Mouse (Mus musculus) heart, adult 2 months (tissue): Measurements from ENCODE around the gene Cyb561a3. TPM values are rescaled to one million over a fixed set of nuclear protein-coding genes. Genes with fewer than 3 reads are reported as not detected.

Source experiments
- DNase-seq, 2 experiments: peaks; one replicate each; pipeline ENCODE4 v3.0.0; 2021
- H3K27ac ChIP-seq: fragments of 200-600 bp; 2 replicates; pipeline ENCODE4 v1.8.1; 2022
- H3K27me3 ChIP-seq: fragments of 200-500 bp; 2 replicates; pipeline ENCODE4 v1.6.1; 2012; ENCODE audit warnings: mild to moderate bottlenecking, low read length, inconsistent platforms, mixed read lengths; ENCODE audit not compliant: control insufficient read depth, insufficient read depth
- H3K36me3 ChIP-seq: fragments of 200-500 bp; 2 replicates; pipeline ENCODE4 v1.6.1; 2012; ENCODE audit warnings: low read length, inconsistent platforms; ENCODE audit not compliant: control insufficient read depth, insufficient read depth
- H3K4me1 ChIP-seq: fragments of 200-500 bp; 2 replicates; pipeline ENCODE4 v1.6.1; 2011; ENCODE audit warnings: low read length; ENCODE audit not compliant: control insufficient read depth, insufficient read depth
- H3K4me3 ChIP-seq: fragments of 200-600 bp; 2 replicates; pipeline ENCODE4 v1.8.1; 2022
- H3K79me2 ChIP-seq: fragments of 200-500 bp; replicated peaks from 2 replicates; pipeline ENCODE4 v1.6.1; 2012; ENCODE audit warnings: mild to moderate bottlenecking, inconsistent platforms, low read length, moderate library complexity, mixed read lengths; ENCODE audit not compliant: control insufficient read depth, insufficient read depth
- H3K9ac ChIP-seq: fragments of 200-500 bp; 2 replicates; pipeline ENCODE4 v1.6.1; 2012; ENCODE audit warnings: low read depth, mild to moderate bottlenecking, control low read depth, inconsistent platforms, low read length, mixed read lengths
- CTCF ChIP-seq: fragments of 200-600 bp; IDR thresholded peaks from 2 replicates; pipeline ENCODE4 v1.8.1; 2022; ENCODE audit warnings: antibody characterized with exemption, mild to moderate bottlenecking, moderate library complexity
- EP300 ChIP-seq: fragments of 200-500 bp; IDR thresholded peaks from 2 replicates; pipeline ENCODE4 v1.6.1; 2011; ENCODE audit warnings: low read depth, low read length, control low read depth; ENCODE audit not compliant: insufficient read depth
- POLR2A ChIP-seq: fragments of 200-500 bp; IDR thresholded peaks from 2 replicates; pipeline ENCODE4 v1.6.1; 2011; ENCODE audit warnings: mild to moderate bottlenecking, low read depth, low read length, control low read depth; ENCODE audit not compliant: insufficient read depth
- WGBS: fragments of 180-500 bp; shearing (Covaris S2); methylation state at CpG from one replicate; pipeline ENCODE4 v1.1.7; 2018; 5-methylcytosine and 5-hydroxymethylcytosine counted together
- intact Hi-C: fragments of 180-260 bp; cut with DNase I; formaldehyde crosslinking; loops from one replicate; pipeline ENCODE4 v1.15.1; 2025
- polyA plus RNA-seq: library from polyadenylated mRNA; depleted of rRNA; stranded (reverse); fragments of >200 nt; gene quantifications from 2 replicates; pipeline ENCODE4 v1.2.3, GENCODE M21; 2012
- total RNA-seq, 2 experiments: library from RNA; stranded (reverse); gene quantifications; 2 replicates each; pipeline ENCODE4 v1.2.3; 2021

Cyb561a3 gene
- total and polyA plus RNA-seq, 3 experiments = 11.3 to 24.3 (median 11.3) TPM

DNA sequence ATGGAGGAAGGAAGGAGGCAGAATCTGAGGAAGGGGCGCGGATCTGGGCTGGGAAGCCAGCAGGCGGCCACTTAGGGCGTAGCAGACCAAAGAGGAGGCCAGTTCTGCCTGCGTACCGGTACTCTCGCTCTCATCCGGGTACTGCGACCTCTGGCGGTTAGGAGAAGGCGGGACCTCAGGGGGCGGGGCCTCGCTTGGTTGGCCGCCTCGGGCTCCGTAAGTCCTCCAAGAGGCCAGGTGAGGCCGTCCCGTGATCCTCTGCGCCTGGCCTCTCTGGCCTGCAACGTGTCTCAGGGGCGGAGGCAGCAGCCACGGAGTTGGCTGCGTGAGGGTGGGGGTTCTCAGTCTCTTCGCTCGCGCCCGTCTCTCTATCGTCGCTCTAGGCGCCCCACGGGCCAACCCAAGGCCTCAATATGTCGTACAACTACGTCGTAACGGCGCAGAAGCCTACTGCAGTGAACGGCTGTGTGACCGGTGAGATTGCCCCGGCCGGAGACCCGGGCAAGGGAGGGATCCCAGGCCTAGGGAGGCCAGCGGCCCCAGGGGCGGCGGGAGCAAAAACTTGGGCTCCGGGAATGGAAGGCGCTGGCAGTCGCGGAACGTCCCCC, 28.4 kb downstream of the Cyb561a3 start, which contains the start of the genes Ddb1 and Tkfc:
Gene Ddb1, plus strand, starts transcription at position 35 of the 608 bp plus-strand sequence.
Gene Tkfc, minus strand, starts transcription at position 362 of the 608 bp plus-strand sequence.
- H3K9ac ChIP-seq = peak within 1 kb of the TSS; percentile 88
- H3K36me3 ChIP-seq = peaks cover 25% of the 10 kb centered on the region
- peak; percentile 99 for DNase-seq
- peak within 1 kb of the TSS; percentile 97 for H3K27ac ChIP-seq
- no peaks in the 10 kb centered on the region for H3K27me3 ChIP-seq
- H3K79me2 ChIP-seq = peaks cover 3% of the 10 kb centered on the region; the same call in 1 of the 2 replicates
- peak; percentile 97 for TF ChIP-seq POLR2A
- 0 out of 2 replicates have a peak, but pooled peaks have one; percentile 12 for TF ChIP-seq EP300
- peak; percentile 80 for TF ChIP-seq CTCF
- H3K4me1 ChIP-seq = peaks cover 7% of the 10 kb centered on the region
- under 1% methylated on average over 49 of the region's 49 CpGs for WGBS
- H3K4me3 ChIP-seq = peak within 1 kb of the TSS; percentile 76
- intact Hi-C loops = loop anchor here (1.0 kb wide), 2 partner anchors 28 to 50 kb away; partner anchors contain the start of genes Cyb561a3 and Tmem138

DNA sequence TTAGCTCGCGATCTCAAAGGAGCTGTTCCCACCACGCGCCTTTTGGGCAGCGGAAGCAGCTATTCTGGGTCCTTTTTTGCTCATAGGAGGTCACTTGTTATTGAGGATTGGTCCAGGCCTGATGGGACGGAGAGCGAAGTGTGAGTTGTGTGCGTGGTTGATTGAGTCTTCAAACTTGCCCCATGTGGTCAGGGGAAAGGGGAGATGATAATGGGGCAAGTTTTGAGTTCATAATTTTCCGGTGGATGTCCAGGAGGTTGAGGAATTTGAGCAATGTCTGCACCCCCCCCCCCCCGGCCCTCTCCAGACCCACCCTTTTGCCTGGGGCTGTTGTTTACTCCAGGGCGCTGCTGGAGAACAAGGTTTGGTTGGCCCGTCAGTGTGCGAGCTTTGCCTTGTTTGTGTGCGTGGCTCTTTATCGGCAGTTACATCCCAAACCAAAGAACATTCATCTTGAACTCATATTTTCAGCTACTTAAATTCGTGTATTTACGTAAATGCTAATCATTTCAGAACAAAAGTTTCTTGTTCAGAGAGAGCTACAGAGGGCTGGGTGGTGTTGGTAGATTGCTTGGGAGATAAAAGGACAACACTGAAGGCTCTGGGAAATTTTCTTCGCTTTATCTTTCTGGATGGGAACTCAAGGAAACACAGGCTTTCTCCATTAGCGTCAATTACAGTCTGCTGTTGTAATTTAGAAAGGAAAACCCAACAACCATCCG, 29.1 kb downstream of the Cyb561a3 start:
- Histone ChIP-seq H3K27ac (peak overlapping the region; percentile 97), H3K79me2 (peaks cover 3% of the 10 kb centered on the region; the same call in 1 of the 2 replicates), H3K4me1 (peaks cover 7% of the 10 kb centered on the region), H3K9ac (peak overlapping the region; percentile 88), H3K4me3 (peak overlapping the region; percentile 76), H3K36me3 (peaks cover 28% of the 10 kb centered on the region), H3K27me3 (no peaks in the 10 kb centered on the region)
- TF ChIP-seq POLR2A (no peak), CTCF (no peak), EP300 (no peak)
- DNase-seq = peak in 1 of 2 experiments; percentile 17
- WGBS = 2% methylated on average over 20 of the region's 20 CpGs
- intact Hi-C loops = loop anchor here (1.0 kb wide), 2 partner anchors 29 to 51 kb away; partner anchors contain the start of genes Cyb561a3 and Tmem138

DNA sequence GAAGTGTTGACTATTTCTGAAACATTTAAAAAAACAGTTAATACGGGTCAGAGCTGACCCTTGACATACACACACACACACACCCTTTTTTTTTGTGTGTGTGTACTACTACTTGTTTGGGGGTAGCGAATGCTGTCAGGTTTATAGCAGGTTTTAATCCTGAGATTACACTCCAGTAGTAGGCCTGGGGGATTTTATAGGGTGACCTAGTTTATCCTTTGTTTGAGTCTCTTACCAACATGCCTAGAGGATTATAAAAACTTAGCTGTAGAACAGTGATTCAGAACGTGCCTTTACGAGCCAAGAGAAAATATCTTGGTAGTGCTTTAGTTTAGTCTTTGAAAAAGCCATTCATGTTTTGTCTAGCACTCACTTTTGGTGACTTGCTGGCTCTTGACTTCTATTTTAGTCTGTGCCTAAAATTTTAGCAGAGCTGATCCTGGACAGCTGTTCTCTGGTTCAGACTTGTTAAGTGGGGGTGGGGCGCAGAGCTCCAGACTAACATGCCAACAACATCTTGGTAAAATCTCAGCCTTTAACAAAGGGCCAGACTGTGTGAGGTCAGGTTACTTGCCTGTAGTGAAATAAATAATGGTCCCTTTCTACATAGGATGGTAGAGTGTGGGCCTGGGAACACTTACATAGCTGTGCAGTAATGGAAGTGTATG, 31.7 kb downstream of the Cyb561a3 start:
- Histone ChIP-seq H3K9ac (no peak overlapping the region), H3K79me2 (peaks cover 3% of the 10 kb centered on the region; the same call in 1 of the 2 replicates), H3K4me3 (no peak overlapping the region), H3K36me3 (peaks cover 36% of the 10 kb centered on the region), H3K27me3 (no peaks in the 10 kb centered on the region), H3K4me1 (peaks cover 6% of the 10 kb centered on the region), H3K27ac (no peak overlapping the region)
- TF ChIP-seq POLR2A (no peak), CTCF (no peak), EP300 (no peak)
- 69% methylated on average over 5 of the region's 5 CpGs for WGBS
- intact Hi-C loops = no loop called here
- DNase-seq = no peak

DNA sequence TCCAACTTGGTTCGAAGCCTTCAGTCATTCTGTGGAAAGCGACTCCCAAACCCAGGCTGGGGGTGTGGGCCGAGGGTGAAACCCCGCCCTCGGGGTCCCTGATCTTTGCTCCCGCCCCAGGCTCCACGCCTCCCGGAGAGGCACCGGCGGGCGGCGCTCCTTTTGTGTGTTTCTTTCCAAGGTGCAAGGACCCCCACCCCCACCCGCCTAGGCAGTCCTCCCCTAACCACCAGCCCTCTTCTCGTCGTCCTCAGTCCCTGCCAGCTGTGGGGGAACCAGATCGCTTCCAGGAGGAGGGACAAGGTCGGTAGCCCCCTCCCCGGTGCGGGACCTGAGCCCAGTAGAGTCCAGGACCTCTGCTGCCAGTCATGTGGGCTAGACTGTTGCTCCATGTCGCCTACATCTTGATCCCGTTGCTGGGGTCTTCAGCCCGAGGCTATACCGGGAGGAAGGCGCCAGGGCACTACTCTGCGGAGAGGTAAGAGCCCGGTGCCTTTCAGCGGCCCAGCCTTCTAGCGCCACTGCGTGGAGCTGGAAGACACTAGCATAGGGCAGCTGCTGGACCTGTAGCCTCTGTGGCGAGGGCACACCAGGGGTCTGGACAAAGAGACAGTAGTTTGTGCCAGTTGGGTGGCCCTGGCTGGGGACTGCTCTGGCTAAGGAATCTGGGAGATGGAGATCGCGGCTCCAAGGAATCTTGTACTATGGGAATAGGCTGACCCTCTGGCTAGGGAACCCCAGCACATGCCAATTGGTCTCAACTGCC, 57.3 kb downstream of the Cyb561a3 start, which contains the start of gene Vwce:
Gene Vwce, plus strand, starts transcription at position 108 of the 766 bp plus-strand sequence.
- 4% methylated on average over 32 of the region's 32 CpGs for WGBS
- Histone ChIP-seq H3K27ac (no peak within 1 kb of the TSS), H3K79me2 (no peaks in the 10 kb centered on the region), H3K4me3 (peak within 1 kb of the TSS; percentile 38), H3K36me3 (no peaks in the 10 kb centered on the region), H3K9ac (peak within 1 kb of the TSS; percentile 24; the same call in 1 of the 2 replicates), H3K4me1 (no peaks in the 10 kb centered on the region), H3K27me3 (no peaks in the 10 kb centered on the region; the same call in 1 of the 2 replicates)
- peak; percentile 28 to 47 for DNase-seq
- intact Hi-C loops = no loop called here
- TF ChIP-seq CTCF (peak; percentile 55), EP300 (no peak), POLR2A (no peak)

DNA sequence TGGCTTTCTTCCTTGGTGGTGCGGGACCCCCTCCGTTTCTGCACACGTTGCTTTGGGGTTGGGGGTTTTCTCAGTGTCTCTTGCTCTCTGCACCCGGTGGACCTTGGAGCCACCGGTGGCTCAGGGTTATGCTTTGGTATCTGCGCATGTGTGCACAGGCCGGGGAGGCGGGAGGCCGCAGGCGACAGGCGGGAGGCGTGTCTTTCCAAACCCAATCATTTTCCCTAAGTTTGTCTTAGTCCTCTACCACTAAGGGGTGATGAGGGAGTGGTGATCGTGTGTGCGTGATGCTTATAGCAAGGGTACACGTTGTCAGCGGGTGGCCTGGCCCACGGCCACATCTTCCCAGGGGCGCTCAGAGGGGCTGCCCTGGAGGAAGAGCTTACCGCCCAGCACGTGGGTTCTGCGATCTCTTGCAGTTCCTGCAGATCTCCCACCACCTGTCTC, 57.9 kb downstream of the Cyb561a3 start:
- H3K79me2 ChIP-seq = no peaks in the 10 kb centered on the region
- intact Hi-C loops = no loop called here
- H3K27me3 ChIP-seq = no peaks in the 10 kb centered on the region; the same call in 1 of the 2 replicates
- H3K36me3 ChIP-seq = no peaks in the 10 kb centered on the region
- H3K27ac ChIP-seq = no peak overlapping the region
- H3K4me1 ChIP-seq = no peaks in the 10 kb centered on the region
- WGBS = 3% methylated on average over 21 of the region's 21 CpGs
- TF ChIP-seq EP300 (no peak), POLR2A (no peak), CTCF (no peak)
- H3K9ac ChIP-seq = peak overlapping the region; percentile 24; the same call in 1 of the 2 replicates
- peak; percentile 43 to 49 for DNase-seq
- peak overlapping the region; percentile 38 for H3K4me3 ChIP-seq
